Mouse (Mus musculus) cortical plate, adult 2 months (tissue): ENCODE measurements at regions not wholly inside any gene's neighbourhood (a gene's known extent, or its start where the extent isn't known, plus 50 kb on each side); places are given as distances from the start of the nearest gene placed in this dataset.

ENCODE experiments used
- CTCF ChIP-seq: fragments of 200-500 bp; IDR thresholded peaks from 2 replicates; pipeline ENCODE4 v1.5.1; 2011; ENCODE audit warnings: mild to moderate bottlenecking, control low read depth, low read length; ENCODE audit not compliant: insufficient read depth; ENCODE audit errors: extremely low read depth
- POLR2A ChIP-seq: fragments of 200-500 bp; IDR thresholded peaks from 2 replicates; pipeline ENCODE4 v1.6.1; 2011; ENCODE audit warnings: mild to moderate bottlenecking, low read length, control low read depth; ENCODE audit not compliant: insufficient read depth; ENCODE audit errors: extremely low read depth

- TF ChIP-seq CTCF (no peak), POLR2A (no peak)
These were observed 214.4 kb downstream of the Trim29 start for GRCm38 (mm10) chr9:43524947-43525565.
